Mouse (Mus musculus) mammary gland, adult 2 months (tissue): ENCODE data around the gene Scgb1b10. TPM values are rescaled to one million over a fixed set of nuclear protein-coding genes. Genes with fewer than 3 reads are reported as not detected.

ENCODE experiments used
- polyA plus RNA-seq: library from polyadenylated mRNA; depleted of rRNA; stranded (reverse); fragments of >200 nt; gene quantifications from 2 replicates; pipeline ENCODE4 v1.2.3, GENCODE M21; 2012; ENCODE audit warnings: low replicate concordance; rRNA removed

Scgb1b10 gene
- not detected in 2 replicates for polyA plus RNA-seq

DNA sequence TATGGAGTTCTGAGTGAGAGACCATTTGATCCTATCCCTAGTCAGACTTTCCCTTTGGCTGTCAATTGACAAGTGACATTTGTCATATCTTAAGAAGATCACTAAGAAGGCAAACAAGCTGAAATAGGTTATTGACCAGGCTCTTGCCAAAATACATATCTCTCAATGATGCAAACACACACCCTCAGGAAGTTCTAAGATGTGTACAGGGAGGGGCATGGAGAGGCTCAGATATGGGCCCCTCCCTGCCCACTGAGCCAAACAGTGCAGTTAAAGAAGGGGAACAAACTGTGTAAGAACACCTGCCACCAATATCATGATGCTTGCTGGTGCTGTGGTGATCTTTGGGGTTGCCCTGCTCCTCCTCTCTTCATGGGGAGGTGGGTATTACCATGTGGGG is at the start of gene Scgb1b10:
Gene Scgb1b10 (plus strand): TSS at position 301 of the 400 bp plus-strand sequence.

Other genes starting within 250 kb of the Scgb1b10 start
- not detected in 2 replicates for gene Scgb2b11, start 110.3 kb downstream of the Scgb1b10 start, polyA plus RNA-seq
- gene Scgb1b11, start 122.0 kb downstream of the Scgb1b10 start, polyA plus RNA-seq, result not detected in 2 replicates
- gene Scgb2b12, start 226.4 kb downstream of the Scgb1b10 start, polyA plus RNA-seq, result not detected in 2 replicates
- not detected in 2 replicates for gene Scgb1b12, start 233.3 kb downstream of the Scgb1b10 start, polyA plus RNA-seq